8 mouse cellular contexts compared by ENCODE assay signal in genomic region chr15:98953401-98954356, GRCm38 (mm10). TPM values are rescaled to one million over a fixed set of nuclear protein-coding genes. Genes with fewer than 3 reads are reported as not detected.
DNase-seq lines count a peak whose midpoint lies in the region; ATAC-seq and TF ChIP-seq lines count a peak whose summit lies in the region.

Gm49450 (minus strand) TSS chr15:98953551.
Tuba1a (minus strand) TSS chr15:98953703.

- H3K9ac ChIP-seq in embryonic facial prominence, embryonic 11.5 days (replicated peaks; ENCODE audit: low read length), result peak within 1 kb of the TSS; percentile 99
- peak within 1 kb of the TSS; percentile 73 for H3K9ac ChIP-seq in intestine, postnatal 0 days (ENCODE audit: low read depth, low read length)
- H3K9ac ChIP-seq in midbrain, embryonic 11.5 days (ENCODE audit: low read length), result peak within 1 kb of the TSS; percentile 97

- no peaks in the 10 kb centered on the region; the same call in 1 of the 2 replicates for H3K36me3 ChIP-seq in embryonic facial prominence, embryonic 11.5 days (replicated peaks; ENCODE audit: control insufficient read depth, insufficient read depth, low read depth, low read length)
- H3K36me3 ChIP-seq in intestine, postnatal 0 days (ENCODE audit: control insufficient read depth, insufficient read depth), result no peaks in the 10 kb centered on the region
- no peaks in the 10 kb centered on the region for H3K36me3 ChIP-seq in midbrain, embryonic 11.5 days (ENCODE audit: control insufficient read depth, insufficient read depth, low read length)

- peak within 1 kb of the TSS; percentile 50 for H3K4me2 ChIP-seq in embryonic facial prominence, embryonic 11.5 days (ENCODE audit: low read depth, low read length)
- H3K4me2 ChIP-seq in intestine, postnatal 0 days (replicated peaks; ENCODE audit: low read depth), result peak within 1 kb of the TSS; percentile 81
- peak within 1 kb of the TSS; percentile 74 for H3K4me2 ChIP-seq in midbrain, embryonic 11.5 days

- WGBS in embryonic facial prominence, embryonic 11.5 days, result 5% methylated on average over 28 of the region's 28 CpGs
- WGBS in intestine, postnatal 0 days, result 5% methylated on average over 28 of the region's 28 CpGs
- 3% methylated on average over 25 of the region's 28 CpGs for WGBS in midbrain, embryonic 11.5 days

- H3K27me3 ChIP-seq in embryonic facial prominence, embryonic 11.5 days (ENCODE audit: control insufficient read depth, insufficient read depth, low read length), result no peaks in the 10 kb centered on the region
- no peaks in the 10 kb centered on the region for H3K27me3 ChIP-seq in intestine, postnatal 0 days (replicated peaks; ENCODE audit: control insufficient read depth, insufficient read depth, low read length)
- H3K27me3 ChIP-seq in midbrain, embryonic 11.5 days (ENCODE audit: control insufficient read depth, insufficient read depth, low read length), result no peaks in the 10 kb centered on the region

- no peak for TF ChIP-seq CTCF in intestine, postnatal 0 days (IDR thresholded peaks at IDR 0.05; ENCODE audit: low read depth)

- intact Hi-C loops in left cerebral cortex, postnatal 4 days (cut with DNase I), result loop anchor here (2.0 kb wide), 2 partner anchors 31 to 39 kb away; no protein-coding TSS in a partner anchor

- H3K9me3 ChIP-seq in embryonic facial prominence, embryonic 11.5 days (replicated peaks; ENCODE audit: control insufficient read depth, low read length), result no peaks in the 10 kb centered on the region
- H3K9me3 ChIP-seq in intestine, postnatal 0 days (ENCODE audit: control insufficient read depth), result no peaks in the 10 kb centered on the region
- H3K9me3 ChIP-seq in midbrain, embryonic 11.5 days (ENCODE audit: control insufficient read depth, low read length), result no peaks in the 10 kb centered on the region

- DNase-seq in urinary bladder, postnatal 10 days (ENCODE audit: low spot score), result peak; percentile 47
- DNase-seq in urinary bladder, adult 2 months (ENCODE audit: low spot score), result no peak
- DNase-seq in embryonic facial prominence, embryonic 11.5 days (ENCODE audit: low spot score), result peak; percentile 99
- DNase-seq in left cerebral cortex, postnatal 4 days, result peak; percentile 98
- peak; percentile 100 for DNase-seq in midbrain, embryonic 11.5 days (ENCODE audit: low spot score, missing footprints)
- DNase-seq in right cerebral cortex, postnatal 4 days, result peak; percentile 92

- H3K4me1 ChIP-seq in embryonic facial prominence, embryonic 11.5 days (ENCODE audit: control insufficient read depth, insufficient read depth, low read length), result no peaks in the 10 kb centered on the region
- no peaks in the 10 kb centered on the region for H3K4me1 ChIP-seq in intestine, postnatal 0 days (replicated peaks; ENCODE audit: control insufficient read depth, insufficient read depth, low read length)
- H3K4me1 ChIP-seq in midbrain, embryonic 11.5 days (ENCODE audit: control insufficient read depth, insufficient read depth, low read length), result peaks cover 26% of the 10 kb centered on the region

- peak; percentile 99 for ATAC-seq in embryonic facial prominence, embryonic 11.5 days (replicated peaks; ENCODE audit: insufficient number of reproducible peaks, low FRiP score, low TSS enrichment, low read depth)
- ATAC-seq in granulocyte monocyte progenitor cell, adult 5-6 weeks (replicated peaks; ENCODE audit: poor library complexity, severe bottlenecking), result peak; percentile 87
- ATAC-seq in intestine, postnatal 0 days, result peak; percentile 87
- peak; percentile 99 for ATAC-seq in midbrain, embryonic 11.5 days (ENCODE audit: low FRiP score)

- peak within 1 kb of the TSS; percentile 93 for H3K4me3 ChIP-seq in embryonic facial prominence, embryonic 11.5 days (ENCODE audit: low read depth, low read length)
- peak within 1 kb of the TSS; percentile 70 for H3K4me3 ChIP-seq in intestine, postnatal 0 days (ENCODE audit: low read depth, low read length)
- peak within 1 kb of the TSS; percentile 69 for H3K4me3 ChIP-seq in midbrain, embryonic 11.5 days (ENCODE audit: low read depth, low read length)

- H3K27ac ChIP-seq in embryonic facial prominence, embryonic 11.5 days (replicated peaks; ENCODE audit: low read depth, low read length), result peak within 1 kb of the TSS; percentile 98
- H3K27ac ChIP-seq in intestine, postnatal 0 days (ENCODE audit: low read depth, low read length), result peak within 1 kb of the TSS; percentile 91
- peak within 1 kb of the TSS; percentile 98 for H3K27ac ChIP-seq in midbrain, embryonic 11.5 days (ENCODE audit: low read depth, low read length)

RNA-seq across cellular contexts. Expression of gene Gm49450, which starts in this region (rescaled TPM):
- polyA plus RNA-seq in urinary bladder, adult 2 months (2012; rRNA removed), result 0.30 and 0.38 TPM in 2 replicates
- not detected in 2 replicates for polyA plus RNA-seq in embryonic facial prominence, embryonic 11.5 days (2014; fragmentation: Nextera tagmentation; extraction: Ambion mirVana)
- not detected in 2 replicates for total RNA-seq in granulocyte monocyte progenitor cell, adult 5-6 weeks (2014; fragmentation: Nextera tagmentation)
- not detected in 2 replicates for total RNA-seq in granulocyte monocyte progenitor cell, adult 5-6 weeks (2017)
- polyA plus RNA-seq in intestine, postnatal 0 days (2015; fragmentation: Nextera tagmentation; extraction: Ambion mirVana), result not detected in 2 replicates
- total RNA-seq in left cerebral cortex, postnatal 4 days (2021), result not detected
- not detected in 2 replicates for polyA plus RNA-seq in midbrain, embryonic 11.5 days (2014; fragmentation: Nextera tagmentation; extraction: Ambion mirVana)

RNA-seq across cellular contexts. Expression of gene Tuba1a, which starts in this region (rescaled TPM):
- 279 and 332 TPM in 2 replicates for polyA plus RNA-seq in urinary bladder, adult 2 months (2012; rRNA removed)
- 3,177 and 3,658 TPM in 2 replicates for polyA plus RNA-seq in embryonic facial prominence, embryonic 11.5 days (2014; fragmentation: Nextera tagmentation; extraction: Ambion mirVana)
- total RNA-seq in granulocyte monocyte progenitor cell, adult 5-6 weeks (2014; fragmentation: Nextera tagmentation), result 21.3 and 34.8 TPM in 2 replicates
- 19.6 and 24.6 TPM in 2 replicates for total RNA-seq in granulocyte monocyte progenitor cell, adult 5-6 weeks (2017)
- 457 and 503 TPM in 2 replicates for polyA plus RNA-seq in intestine, postnatal 0 days (2015; fragmentation: Nextera tagmentation; extraction: Ambion mirVana)
- total RNA-seq in left cerebral cortex, postnatal 4 days (2021), result 1,000 to 10,000 TPM; 8,276 to 8,744 TPM
- polyA plus RNA-seq in midbrain, embryonic 11.5 days (2014; fragmentation: Nextera tagmentation; extraction: Ambion mirVana), result 7,669 and 8,043 TPM in 2 replicates

Comparison
In these comparisons a context has a peak if more than half of its experiments do, and no peak if none do; other contexts are left out.
1. RNA of gene Tuba1a (total RNA-seq): 8,276 to 8,744 TPM in left cerebral cortex, postnatal 4 days; 19.6 to 34.8 TPM in granulocyte monocyte progenitor cell, adult 5-6 weeks; every median in the first group is over 100 times any median in the second.
2. Peak in every context shown above with its lines, with median percentiles within 50 percentile points of each other: ATAC-seq, H3K27ac ChIP-seq, H3K4me2 ChIP-seq, H3K4me3 ChIP-seq and H3K9ac ChIP-seq.